Mouse (Mus musculus): ENCODE data around the gene Crxos.

DNA sequence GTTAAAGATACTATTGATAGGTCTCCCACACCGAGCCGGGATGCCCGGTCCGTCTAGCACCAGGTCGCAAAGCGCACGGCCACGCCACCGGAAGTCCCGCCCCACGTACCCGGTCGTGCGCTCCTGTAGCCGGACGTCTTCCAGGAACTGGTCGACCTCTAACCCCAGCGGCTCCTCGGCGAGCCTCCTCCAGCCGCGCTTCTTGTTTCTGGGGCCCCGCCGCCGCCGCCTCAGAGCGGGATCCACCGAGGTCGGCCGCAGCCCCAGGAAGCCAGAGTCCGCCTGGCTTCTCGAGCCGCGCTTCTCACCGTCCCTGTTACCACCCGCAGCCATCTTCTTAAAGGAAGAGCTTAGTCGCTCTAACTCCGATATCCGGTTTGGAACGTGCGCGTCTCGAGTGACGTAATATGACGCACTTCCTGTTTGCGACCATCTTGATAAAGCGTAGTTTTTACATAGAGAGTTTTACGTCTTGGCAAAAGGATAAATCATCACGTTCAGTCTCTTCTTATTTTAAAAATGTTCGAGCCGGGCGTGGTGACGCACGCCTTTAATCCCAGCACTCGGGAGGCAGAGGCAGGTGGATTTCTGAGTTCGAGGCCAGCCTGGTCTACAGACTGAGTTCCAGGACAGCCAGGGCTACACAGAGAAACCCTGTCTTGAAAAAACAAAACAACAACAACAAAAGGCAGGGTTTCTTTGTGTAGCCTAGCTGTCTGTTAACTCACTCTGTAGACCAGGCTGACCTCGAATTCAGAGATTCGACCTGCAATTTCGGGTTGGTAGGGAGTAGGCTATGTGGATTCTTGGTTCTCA is 63.5 kb downstream of the Crxos start, which contains the start of gene Nop53:
- no peak for TF ChIP-seq USF1 (IDR thresholded peaks at IDR 0.05; ENCODE audit: low read depth)
- peak; percentile 78 for TF ChIP-seq POLR2A (IDR thresholded peaks at IDR 0.05; ENCODE audit: insufficient read length, low read depth)
- TF ChIP-seq MAX (IDR thresholded peaks at IDR 0.05; ENCODE audit: low read depth), result no peak
- TF ChIP-seq POLR2AphosphoS2 (IDR thresholded peaks at IDR 0.05; ENCODE audit: insufficient read length, low read depth), result peak; percentile 57
- TF ChIP-seq REST (IDR thresholded peaks at IDR 0.05; ENCODE audit: insufficient read depth, insufficient read length), result no peak
- no peak for TF ChIP-seq MYOG (IDR thresholded peaks at IDR 0.05; ENCODE audit: control insufficient read depth in 1 of 3, insufficient read depth in 1 of 3, insufficient read length in 2 of 3, low read depth in 2 of 3)
- no peak for TF ChIP-seq MYOD1 (IDR thresholded peaks at IDR 0.05; ENCODE audit: control insufficient read depth in 1 of 3, insufficient read length in 2 of 3, low read depth in 2 of 3)
- no peak for TF ChIP-seq E2F4 (IDR thresholded peaks at IDR 0.05; ENCODE audit: insufficient read depth)
- TF ChIP-seq CEBPB (IDR thresholded peaks at IDR 0.05; ENCODE audit: insufficient read depth, poor library complexity, severe bottlenecking), result no peak
- no peak for TF ChIP-seq TCF12 (IDR thresholded peaks at IDR 0.05; ENCODE audit: insufficient read depth, poor library complexity, severe bottlenecking)
- no peak for TF ChIP-seq TCF3 (IDR thresholded peaks at IDR 0.05; ENCODE audit: insufficient read length, low read depth)
- TF ChIP-seq SRF (IDR thresholded peaks at IDR 0.05; ENCODE audit: control insufficient read depth, insufficient read length, low read depth), result no peak

Data from myocyte (in vitro differentiated cells).